Mouse (Mus musculus) T-helper 1 cell (primary cell): ENCODE measurements around the gene Brd4.

Experiments
- in situ Hi-C: fragments of 300-600 bp; cut with MboI, MseI; formaldehyde crosslinking; loops from one replicate; pipeline ENCODE4 v1.15.1; 2025; ENCODE audit warnings: high pct_unique_total_duplicates

Brd4 gene

DNA sequence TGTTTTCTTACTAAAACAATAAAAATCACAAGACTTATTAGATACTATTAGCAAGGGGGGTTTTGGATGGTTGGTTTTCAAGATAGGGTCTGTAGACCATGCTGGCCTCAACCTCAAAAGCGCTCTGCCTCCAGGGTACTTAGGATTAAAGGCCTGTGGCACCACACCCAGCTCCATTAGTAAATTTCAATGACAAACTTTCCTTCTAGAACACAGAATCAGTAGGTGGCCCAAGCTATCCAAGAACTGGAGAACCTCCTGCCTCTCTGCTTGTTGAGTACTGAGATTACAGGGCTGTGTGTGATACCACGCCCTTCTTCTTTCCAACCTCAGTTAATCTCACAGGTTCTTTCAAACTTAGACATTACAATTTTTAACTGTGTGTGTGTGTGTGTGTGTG, 3.4 kb downstream of the Brd4 start:
- in situ Hi-C loops: no loop called here

DNA sequence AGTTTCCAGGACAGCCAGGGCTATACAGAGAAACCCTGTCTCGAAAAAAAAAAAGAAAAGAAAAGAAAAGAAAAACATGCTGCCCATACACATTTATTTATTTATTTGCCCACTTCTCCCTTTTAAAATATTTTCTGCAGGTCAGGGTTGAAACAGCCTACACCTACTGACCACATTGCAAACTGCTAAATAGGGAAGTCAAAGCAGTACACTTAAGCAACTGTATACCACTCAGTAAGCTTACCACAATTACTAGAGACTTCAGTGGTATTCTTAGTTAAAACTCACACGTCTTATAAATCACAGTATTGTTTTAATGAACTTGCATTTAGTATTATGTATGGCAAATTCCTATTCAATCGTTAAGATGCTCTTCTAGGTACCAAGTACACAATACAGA, 3.9 kb downstream of the Brd4 start:
- in situ Hi-C loops: no loop called here

DNA sequence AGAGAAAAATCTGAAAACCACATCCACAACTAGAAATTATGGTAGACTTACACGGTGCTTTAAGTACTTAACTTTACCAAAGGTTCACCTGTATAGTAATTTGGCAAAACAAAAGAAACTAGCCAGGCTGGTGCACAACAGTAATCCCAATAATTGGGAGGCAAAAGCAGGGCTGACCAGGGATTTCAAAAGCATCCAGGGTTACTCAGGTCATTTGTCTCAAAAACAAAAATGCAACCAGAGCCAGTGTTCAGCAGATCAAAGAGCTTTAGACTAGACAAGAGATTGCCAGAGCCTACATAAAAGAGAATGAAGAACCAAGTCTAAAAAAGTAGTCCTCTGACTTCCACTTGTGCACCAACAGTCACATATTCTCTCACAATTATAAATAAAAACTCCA, 7.3 kb downstream of the Brd4 start:
- in situ Hi-C loops: no loop called here

DNA sequence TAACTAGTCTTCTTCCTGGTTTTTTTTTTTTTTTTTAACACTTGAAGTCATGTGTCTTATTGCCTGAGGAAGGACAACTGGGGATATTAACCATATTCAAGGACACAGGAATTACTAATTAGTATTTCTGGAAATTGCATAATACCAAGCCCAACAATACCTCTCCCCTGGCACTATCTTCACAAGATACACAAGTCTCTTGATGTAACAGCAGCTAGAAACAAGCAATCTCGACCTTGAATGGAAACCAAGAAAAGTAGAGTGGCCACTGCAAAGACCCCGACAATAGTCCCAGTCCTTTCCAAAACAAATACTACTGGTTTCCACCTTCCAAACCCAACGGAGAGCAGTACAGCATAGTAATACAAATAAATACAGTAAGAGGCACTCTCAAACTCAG, 9.0 kb downstream of the Brd4 start:
- in situ Hi-C loops: no loop called here

DNA sequence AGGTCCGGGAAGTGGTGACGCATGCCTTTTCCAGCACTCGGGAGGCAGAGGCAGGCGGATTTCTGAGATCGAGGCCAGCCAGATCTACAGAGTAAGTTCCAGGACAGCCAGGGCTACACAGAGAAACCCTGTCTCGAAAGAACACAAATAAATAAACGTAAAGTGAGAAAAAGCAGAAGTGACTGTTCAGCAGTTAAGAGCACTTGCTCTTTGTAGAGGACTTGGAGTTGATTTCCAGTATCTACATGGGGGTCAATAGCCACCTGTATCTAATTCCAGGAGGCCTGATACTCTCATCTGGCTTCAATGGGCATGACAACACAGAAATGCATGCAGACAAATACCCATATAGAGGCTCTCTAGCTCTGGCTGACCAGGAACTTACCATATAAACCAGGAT, 15.4 kb downstream of the Brd4 start:
- in situ Hi-C loops: no loop called here

DNA sequence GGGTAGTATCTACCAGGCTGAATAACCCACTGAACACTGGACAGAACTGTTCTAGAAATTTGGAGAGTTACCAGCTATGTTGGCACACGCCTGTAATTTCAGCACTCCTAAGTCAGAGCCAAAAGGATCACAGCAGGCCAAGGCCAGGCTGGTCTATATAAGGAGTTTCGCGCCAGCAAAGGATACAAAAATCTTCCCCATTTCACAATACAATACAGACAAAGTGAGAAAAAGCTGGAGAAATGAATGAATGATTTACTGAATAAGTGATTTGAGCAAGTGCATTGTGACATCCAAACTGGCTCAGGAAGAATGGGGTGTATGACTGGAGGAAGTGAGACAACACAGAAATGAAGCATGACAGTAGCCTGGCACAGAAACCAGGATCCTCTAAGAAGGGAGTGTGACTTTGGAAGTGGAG, 16.0 kb downstream of the Brd4 start:
- in situ Hi-C loops: no loop called here

DNA sequence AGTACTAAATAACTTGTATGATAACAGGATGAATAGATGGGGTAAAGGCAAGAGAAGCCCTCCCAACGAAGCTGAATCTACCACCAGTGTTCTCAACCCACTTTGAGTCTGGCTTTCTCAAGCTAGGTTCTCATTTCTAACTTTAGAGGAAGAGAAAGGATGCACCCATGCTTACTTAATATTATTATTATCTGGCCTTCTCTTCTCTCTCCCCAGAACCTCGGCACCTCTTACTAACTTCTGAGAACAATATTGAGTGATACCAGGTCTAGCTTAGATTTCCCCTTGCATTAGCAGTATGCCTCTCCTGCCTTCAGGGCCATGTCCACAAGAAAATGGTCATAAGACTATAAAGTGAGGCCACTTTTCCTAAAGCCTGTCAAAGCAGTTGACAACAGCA, 16.4 kb downstream of the Brd4 start:
- in situ Hi-C loops: no loop called here

DNA sequence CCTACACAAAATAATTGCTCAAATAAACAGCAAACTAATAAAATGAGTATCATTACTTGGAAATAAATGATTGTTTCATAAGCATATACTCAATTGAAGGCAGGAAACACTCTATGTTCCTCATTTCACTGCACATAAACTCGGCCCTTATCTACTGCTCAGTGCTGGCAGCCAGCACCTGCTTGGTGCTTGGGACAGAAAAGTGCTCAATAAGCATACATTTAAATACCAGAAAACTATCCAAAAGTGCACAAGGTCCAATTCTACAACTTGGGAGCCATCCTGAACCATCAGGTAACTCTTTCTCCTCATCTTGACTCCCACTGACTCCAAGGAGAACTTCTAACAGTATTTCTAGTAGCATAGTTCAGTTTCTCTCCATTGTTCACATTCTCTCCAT, 16.9 kb downstream of the Brd4 start:
- in situ Hi-C loops: no loop called here

DNA sequence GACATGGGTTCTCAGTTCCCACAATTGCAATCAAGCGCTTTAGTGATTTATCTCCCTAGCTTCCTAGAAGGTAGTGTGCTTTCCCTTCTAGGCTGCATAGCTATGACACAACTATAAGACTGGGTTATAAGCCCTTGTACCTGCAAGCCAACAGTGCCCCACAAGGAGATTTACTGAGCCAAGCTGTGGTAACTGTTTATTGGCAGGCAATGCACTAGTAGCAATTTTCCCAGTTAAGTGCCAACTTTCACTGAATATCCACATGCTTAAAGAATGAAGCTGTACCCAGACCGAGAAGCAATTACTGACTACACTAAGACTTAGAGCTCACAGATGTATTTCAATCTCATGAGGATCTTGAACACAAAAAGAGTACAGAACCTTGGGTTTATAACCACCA, 20.9 kb downstream of the Brd4 start:
- in situ Hi-C loops: no loop called here

DNA sequence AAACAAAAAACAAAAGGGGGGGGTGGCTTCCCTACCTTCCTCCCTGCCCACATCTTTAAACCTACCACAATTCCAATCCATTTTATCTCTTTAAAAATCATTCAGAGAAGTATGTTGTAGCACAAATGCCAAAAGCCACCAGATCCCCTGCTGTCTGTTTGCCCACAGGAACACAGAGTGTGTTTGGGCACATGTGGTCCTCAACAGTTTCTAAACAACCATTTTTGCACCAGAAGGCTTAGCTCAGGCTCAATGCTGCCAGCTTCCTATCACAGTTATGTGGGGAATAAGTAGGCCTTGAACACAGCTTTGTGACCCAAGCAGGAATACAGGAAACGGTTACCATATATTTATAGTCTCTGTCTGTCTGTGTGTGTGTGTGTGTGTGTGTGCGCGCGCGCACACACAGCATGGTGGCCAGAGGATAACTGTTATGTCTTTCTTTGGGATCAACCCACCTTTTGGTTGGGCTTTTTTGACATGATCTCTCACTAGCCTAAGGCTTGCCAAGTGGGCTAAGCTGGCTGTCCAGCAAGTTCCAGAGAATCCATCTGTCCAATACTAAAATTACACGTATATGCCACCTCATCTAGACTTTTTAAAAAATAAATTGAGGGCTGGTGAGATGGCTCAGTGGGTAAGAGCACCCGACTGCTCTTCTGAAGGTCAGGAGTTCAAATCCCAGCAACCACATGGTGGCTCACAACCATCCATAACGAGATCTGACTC, 21.5 kb downstream of the Brd4 start:
- in situ Hi-C loops: no loop called here

DNA sequence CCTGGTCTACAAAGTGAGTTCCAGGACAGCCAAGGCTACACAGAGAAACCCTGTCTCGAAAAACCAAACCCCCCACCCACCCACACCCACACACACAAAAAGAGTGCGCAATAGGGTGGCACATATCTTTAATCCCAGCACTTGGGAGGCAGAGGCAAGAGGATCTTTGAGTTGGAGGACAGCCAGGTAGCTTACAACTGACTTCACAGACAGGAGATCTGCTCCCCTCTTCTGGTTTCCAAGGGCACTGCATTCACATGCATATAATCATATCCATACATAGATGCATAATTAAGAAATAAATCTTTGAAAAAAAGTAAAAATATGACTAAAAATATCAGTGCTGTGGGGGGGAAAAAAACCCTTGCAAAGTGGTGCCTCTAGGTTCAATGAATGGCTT, 25.7 kb downstream of the Brd4 start:
- in situ Hi-C loops: no loop called here

DNA sequence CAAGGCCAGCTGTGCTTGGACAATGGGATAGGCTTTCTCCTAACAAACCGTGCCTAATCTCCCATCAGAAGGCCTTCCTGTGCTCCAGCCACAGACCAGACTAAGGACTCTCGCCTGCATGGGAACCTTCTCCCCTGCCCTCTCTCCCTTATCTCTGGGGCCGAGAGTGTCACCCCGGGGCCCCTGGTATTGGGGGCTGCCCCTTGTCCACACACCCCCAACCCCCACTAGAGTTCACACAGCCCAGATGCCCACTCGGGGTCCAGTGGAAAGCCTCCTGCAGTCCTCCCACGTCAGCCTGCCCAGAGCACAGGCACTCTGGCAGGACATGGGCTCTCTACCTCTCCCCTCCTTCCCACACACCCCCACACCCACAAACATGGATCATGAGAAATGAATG, 26.6 kb downstream of the Brd4 start:
- in situ Hi-C loops: no loop called here

DNA sequence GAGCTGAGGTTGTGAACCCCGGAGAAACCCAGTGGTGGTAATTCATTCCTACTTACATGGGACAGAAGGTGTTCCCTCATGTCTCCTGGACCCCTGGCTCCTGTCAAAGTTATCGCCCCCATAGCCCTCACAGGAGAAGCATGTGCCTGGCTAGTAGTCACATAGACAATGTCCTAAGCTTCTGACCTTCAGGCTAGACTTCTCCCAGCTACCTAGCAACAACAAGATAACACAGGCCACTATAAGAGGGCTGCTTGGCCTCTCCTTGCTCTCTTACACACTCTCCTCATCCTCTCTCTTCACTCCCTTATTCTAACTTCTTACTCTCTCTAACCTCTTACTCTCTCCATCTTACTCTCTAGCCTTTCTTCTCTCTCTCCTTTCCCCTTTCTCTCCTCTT, 27.1 kb downstream of the Brd4 start:
- in situ Hi-C loops: no loop called here

DNA sequence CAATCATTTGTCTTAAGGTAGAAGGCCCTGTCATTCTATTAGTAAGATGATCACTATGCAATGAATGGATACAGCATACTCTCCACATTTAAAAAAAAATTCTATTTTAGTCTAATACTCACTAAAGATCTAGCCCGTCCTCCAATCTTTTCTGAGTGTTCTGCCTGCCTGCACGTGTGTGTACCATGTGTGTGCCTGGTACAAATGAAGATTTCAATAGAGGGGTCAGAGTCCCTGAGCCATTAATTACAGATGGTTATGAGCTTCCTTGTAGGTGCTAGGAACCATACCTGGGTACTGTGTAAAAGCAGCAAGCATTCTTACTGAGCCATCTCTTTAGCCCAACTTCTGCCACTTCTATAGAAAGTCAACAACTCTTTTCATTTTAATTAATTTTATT, 27.6 kb downstream of the Brd4 start:
- in situ Hi-C loops: no loop called here

DNA sequence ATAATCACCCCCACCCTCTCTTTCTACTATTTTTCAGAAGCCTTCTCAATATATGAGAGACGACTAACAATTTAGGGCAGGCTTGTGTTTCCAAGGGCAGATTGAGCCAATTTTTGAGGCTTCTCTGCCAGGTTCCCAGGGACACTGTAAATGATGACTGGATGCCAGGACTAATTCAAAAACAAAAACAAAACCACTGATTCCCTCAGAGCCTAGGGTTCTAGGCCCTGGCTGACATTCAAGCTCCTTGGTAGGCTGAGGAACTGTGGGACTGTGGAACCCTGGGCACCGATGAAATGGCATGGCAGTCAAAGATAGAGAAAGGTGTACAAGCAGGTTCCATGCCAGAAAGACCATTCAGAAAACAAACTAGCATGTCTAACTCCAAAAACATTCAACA, 31.3 kb downstream of the Brd4 start:
- in situ Hi-C loops: no loop called here

DNA sequence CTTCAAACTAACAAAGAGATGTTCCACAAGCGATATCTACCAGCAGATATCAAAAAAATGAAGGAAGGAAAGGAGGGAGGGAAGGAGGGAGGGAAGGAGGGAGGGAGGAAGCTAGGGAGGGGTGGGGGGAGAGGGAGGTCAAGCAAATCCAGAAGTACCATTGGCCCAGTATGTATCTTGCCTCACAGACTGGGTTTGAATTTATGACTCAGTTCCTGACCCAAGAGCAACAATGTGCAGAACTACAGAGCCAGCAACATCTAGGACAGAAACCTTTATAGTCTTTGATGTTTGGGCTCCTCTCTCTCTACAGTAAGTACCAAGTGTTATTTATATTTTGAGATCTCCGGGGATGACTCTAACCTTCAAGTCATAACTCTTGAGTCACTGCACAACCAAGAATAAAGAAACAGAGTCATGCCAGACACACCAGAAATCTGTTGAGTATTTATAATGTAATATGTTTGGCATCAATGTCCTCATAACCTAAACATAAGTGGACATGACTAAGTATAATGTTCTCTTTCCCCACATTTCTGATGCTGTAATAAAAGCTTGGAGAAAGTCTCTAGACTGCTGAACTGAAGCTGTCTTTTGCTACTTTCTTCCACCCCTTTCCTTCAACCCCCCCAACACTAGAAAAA, 32.6 kb downstream of the Brd4 start:
- in situ Hi-C loops: no loop called here

DNA sequence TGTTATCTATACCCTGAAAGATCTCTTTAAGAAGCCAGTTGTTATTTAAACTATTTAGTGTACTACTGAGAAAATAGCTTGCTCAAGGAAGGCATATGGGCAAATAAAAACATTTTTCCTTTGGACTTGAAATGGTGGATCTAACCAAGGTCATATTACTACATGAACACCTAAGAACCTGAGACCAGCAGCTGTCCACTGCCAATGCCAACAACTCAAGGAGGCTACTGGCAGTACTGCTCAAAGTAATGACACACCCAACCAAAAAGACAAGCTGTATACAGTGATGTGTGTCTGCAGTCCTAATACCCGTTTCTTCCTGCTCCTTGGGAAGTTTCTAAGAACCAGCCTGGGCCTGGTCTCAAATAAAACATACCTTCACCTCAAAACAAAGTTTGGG, 34.5 kb downstream of the Brd4 start:
- in situ Hi-C loops: no loop called here

DNA sequence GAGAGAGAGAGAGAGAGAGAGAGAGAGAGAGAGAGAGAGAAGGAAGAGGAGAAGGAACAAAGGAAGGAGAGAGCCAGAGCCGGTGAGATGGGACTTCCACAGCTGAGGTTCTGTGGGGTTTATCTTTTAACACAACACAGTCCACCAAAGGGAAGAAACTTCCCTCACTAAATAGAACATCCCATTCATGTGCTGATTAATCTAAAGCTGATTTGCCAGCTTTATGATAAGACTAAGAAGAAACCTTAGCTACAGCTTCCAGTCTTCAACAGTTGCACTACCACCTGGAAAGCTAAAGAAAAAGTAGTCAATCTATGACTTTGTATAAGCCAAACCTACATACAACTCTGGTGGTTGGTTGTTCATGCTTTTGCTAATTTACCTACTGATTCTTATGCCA, 36.3 kb downstream of the Brd4 start:
- in situ Hi-C loops: no loop called here

DNA sequence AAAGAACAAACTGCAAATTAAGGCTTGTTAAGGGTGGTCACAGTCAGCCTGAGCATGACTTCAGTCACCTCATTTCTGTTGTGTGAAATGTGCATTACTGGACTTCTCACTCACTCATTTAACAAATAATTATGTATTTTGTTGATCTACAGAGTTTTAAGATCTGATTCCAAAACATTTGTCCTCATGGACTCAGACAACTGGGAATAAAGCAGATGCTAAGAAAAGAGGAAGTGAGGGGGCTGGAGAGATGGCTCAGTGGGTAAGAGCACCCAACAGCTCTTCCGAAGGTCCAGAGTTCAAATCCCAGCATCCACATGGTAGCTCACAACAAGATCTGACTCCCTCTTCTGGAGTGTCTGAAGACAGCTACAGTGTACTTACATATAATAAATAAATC, 36.9 kb downstream of the Brd4 start:
- in situ Hi-C loops: no loop called here

DNA sequence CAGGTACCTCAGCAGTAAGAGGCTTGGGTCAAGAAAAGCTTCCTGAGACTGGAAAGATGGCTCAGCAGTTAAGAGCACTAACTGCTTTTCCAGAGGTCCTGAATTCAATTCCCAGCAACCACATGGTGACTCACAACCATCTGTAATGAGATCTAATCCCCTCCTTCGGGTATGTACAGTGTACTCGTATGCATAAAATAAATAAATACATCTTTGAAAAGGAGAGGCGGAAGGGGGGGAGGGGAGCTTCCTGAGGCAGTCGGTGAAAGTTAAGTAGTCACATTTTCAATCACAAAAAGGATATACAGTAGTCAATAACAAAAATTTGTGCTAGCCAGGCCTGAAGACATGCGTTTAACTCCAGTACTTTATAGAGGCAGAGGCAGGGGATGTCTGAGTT, 38.4 kb downstream of the Brd4 start:
- in situ Hi-C loops: no loop called here

DNA sequence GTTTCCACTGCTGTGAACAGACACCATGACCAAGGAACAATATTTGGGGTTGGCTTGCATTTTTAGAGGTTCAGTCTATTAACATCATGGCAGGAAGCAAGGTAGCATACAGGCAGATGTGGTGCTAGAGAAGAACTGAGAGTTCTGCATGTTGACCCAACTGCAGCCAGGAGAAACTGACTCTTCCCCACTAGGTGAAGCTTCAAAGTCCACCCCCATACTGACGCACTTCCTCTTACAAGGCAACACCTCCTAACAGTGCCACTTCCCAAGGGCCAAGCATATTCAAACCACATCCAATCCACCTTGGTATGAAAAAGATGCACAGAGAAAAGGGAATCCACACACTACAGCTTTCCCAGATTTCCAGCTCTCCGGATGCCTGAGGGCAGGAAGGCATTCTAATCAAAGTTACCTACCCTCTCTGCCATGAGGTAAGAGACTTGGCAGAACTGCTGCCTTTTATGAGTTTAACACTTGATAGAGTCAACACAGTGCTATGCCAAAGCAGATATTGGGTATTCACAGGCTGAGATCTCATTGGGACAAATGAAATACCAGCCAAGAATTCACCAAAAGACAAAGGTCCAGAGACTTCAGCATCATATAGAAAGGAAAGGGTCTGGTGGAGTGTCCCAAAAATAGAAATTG, 43.5 kb downstream of the Brd4 start:
- in situ Hi-C loops: loop anchor here (5.0 kb wide), 1 partner anchor 34 kb away; no protein-coding TSS in a partner anchor

DNA sequence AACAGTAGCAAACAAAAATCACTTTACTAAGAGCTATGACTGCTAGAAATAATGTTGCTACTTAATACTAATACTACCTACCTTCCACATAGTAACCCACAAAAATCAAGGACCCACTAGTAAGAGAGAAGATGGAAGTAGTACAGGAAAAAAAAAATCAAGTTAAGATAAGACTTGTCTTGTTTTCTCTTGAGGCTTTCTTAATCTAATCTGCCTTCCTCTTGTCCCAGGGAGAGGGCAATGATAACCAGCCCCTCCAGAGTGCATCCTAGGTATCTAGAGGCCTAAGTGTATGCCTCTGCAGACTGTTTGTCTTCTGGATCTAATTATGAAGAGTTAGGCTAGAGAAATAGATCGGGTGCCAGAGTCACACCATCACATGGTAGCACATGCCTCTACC, 45.9 kb downstream of the Brd4 start:
- in situ Hi-C loops: no loop called here

DNA sequence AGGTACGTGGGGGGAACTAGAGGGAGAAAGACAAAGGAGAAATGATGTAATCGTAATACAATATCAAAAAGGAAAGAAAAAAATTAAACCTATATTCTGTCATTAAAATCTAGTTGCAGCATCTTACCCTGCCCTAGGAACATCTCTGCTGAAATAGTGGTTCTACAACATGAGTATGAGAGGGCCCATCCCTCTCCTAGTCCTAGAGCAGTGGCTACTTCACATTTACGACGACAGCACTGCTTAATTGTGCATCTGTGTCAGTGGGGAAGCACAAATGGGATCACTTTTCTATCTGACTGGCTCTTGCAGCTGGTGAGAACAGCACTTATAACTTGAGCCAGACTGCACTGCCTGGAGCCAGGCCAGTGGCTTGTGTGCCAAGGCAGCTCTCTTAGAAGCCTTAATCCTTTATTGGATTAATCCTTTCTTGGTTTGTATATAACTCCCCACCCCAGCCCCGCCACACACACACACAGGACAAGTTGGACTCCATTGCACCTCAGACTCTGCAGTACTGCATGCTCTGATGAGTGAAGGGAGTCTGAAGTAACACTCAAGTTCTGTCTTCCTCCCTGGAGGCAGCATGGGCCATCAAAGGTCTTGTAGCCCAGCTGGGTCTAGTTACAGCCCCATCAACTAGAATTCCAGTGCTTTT, 48.9 kb downstream of the Brd4 start:
- in situ Hi-C loops: no loop called here
